Mouse (Mus musculus): Measurements from ENCODE around the gene Eme2.

GRCm38 (mm10) chr17:24886932-24887271 lies 8.0 kb downstream of the Eme2 start:
- TF ChIP-seq ZC3H11A (IDR thresholded peaks at IDR 0.05; ENCODE audit: borderline replicate concordance, low read depth, low read length) = no peak
- TF ChIP-seq HCFC1 (IDR thresholded peaks at IDR 0.05; ENCODE audit: borderline replicate concordance, insufficient read depth, low read length) = no peak; the same call in 1 of the 2 replicates
- TF ChIP-seq MAFK (IDR thresholded peaks at IDR 0.05; ENCODE audit: insufficient read depth, low read depth, low read length) = no peak
- TF ChIP-seq ZNF384 (IDR thresholded peaks at IDR 0.05; ENCODE audit: low read depth, low read length) = no peak
- no peak for TF ChIP-seq CHD2 (IDR thresholded peaks at IDR 0.05; ENCODE audit: low read depth, low read length)

Data from ES-E14 (cell line).